Mouse (Mus musculus) lung, adult 2 months (tissue): ENCODE results near the gene Nrxn3.

Experiments used
- CTCF ChIP-seq: fragments of 200-500 bp; IDR thresholded peaks from 2 replicates; pipeline ENCODE4 v1.5.1; 2011; ENCODE audit warnings: mild to moderate bottlenecking, low read length, control low read depth; ENCODE audit not compliant: insufficient read depth
- POLR2A ChIP-seq: fragments of 200-500 bp; IDR thresholded peaks from 2 replicates; pipeline ENCODE4 v1.6.1; 2011; ENCODE audit warnings: low read depth, mild to moderate bottlenecking, control low read depth, low read length, borderline replicate concordance; ENCODE audit errors: extremely low read depth

DNA sequence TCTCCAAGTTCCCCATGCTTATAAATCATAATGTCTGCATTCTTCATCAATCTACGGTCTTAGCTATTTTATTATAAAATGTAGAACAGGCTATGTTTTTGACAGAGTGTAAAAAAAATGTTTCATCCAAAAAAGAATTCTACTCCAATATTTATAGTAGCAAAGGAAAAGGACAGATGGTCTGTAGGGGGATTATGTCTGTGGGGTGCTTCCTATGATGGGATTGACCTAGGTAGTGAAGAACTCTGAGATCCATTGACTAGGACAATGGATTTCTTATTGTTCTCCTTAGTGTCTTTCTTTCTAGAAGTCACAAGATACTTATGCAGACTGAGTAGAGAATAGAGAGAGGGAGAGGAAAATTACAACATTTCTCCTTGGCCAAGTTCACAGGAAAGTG lies 1161.9 kb downstream of the Nrxn3 start:
- TF ChIP-seq CTCF (no peak), POLR2A (no peak)
